Mouse (Mus musculus) brain, embryonic 14.5 days (tissue): ENCODE measurements around the gene Gm11060.

Source experiments
- CTCF ChIP-seq: fragments of 200-500 bp; IDR thresholded peaks from 2 replicates; pipeline ENCODE4 v1.5.1; 2012; ENCODE audit warnings: inconsistent platforms, mild to moderate bottlenecking, moderate library complexity, borderline replicate concordance; ENCODE audit not compliant: insufficient read depth, insufficient read length; ENCODE audit errors: extremely low read depth
- POLR2A ChIP-seq: fragments of 200-500 bp; IDR thresholded peaks from 2 replicates; pipeline ENCODE4 v1.6.1; 2012; ENCODE audit warnings: mild to moderate bottlenecking, inconsistent platforms, borderline replicate concordance; ENCODE audit not compliant: poor library complexity, insufficient read depth, insufficient read length, severe bottlenecking; ENCODE audit errors: extremely low read depth

DNA sequence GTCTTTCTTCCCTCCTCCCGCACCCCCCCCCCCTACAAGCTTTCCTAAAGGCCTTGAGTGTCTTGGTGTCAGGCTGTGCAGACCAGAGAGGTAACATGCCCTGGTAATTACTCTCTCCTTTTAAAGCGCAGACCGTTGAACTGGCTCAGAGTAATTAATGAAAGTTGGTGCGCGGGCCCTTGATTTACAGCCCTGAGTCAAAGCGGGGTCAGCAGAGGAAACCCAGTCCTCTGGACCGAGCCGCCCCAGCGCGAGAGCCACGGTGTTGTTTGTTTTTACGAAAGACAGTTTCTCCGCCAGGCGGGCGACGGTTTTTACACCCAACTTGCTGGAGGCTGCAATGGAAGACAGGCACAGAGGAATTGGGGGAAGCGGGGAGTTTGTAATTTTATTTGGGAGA lies 40.5 kb downstream of the Gm11060 start:
- TF ChIP-seq CTCF (no peak), POLR2A (no peak)
